Mouse (Mus musculus) kidney, postnatal 0 days (tissue): ENCODE data around the gene Prss46. TPM values are rescaled to one million over a fixed set of nuclear protein-coding genes. Genes with fewer than 3 reads are reported as not detected.

Source experiments
- ATAC-seq: fragments of 200-750 bp; cut with Nextera tagmentation; replicated peaks from 2 replicates; pipeline ENCODE4 v1.8.0; 2017; ENCODE audit warnings: low read depth, moderate number of reproducible peaks, moderate TSS enrichment, moderate library complexity; ENCODE audit not compliant: low FRiP score
- DNase-seq: peaks from one replicate; pipeline ENCODE4 v3.0.0-alpha.2; 2016; ENCODE audit warnings: low spot score
- H3K27ac ChIP-seq: fragments of 300-500 bp; sonication (generic); 2 replicates; pipeline ENCODE4 v1.5.1; 2014; ENCODE audit warnings: mild to moderate bottlenecking
- H3K27me3 ChIP-seq: fragments of 300-500 bp; sonication (generic); 2 replicates; pipeline ENCODE4 v1.6.1; 2014; ENCODE audit warnings: low read length, mixed read lengths; ENCODE audit not compliant: insufficient read depth
- H3K36me3 ChIP-seq: fragments of 300-500 bp; sonication (generic); 2 replicates; pipeline ENCODE4 v1.6.1; 2014; ENCODE audit warnings: low read length, mixed read lengths; ENCODE audit not compliant: insufficient read depth
- H3K4me1 ChIP-seq: fragments of 300-500 bp; sonication (generic); replicated peaks from 2 replicates; pipeline ENCODE4 v1.6.1; 2014; ENCODE audit warnings: antibody characterized with exemption, low read length, mixed read lengths; ENCODE audit not compliant: insufficient read depth
- H3K4me2 ChIP-seq: fragments of 300-500 bp; sonication (generic); 2 replicates; pipeline ENCODE4 v1.6.1; 2014; ENCODE audit warnings: mild to moderate bottlenecking, low read length, moderate library complexity, mixed read lengths
- H3K4me3 ChIP-seq: fragments of 300-500 bp; sonication (generic); replicated peaks from 2 replicates; pipeline ENCODE4 v1.5.1; 2014; ENCODE audit warnings: low read depth, low read length
- H3K9ac ChIP-seq: fragments of 300-500 bp; sonication (generic); 2 replicates; pipeline ENCODE4 v1.6.1; 2014; ENCODE audit warnings: low read depth, low read length
- H3K9me3 ChIP-seq: fragments of 300-500 bp; sonication (generic); replicated peaks from 2 replicates; pipeline ENCODE4 v1.6.1; 2016; ENCODE audit warnings: low read length, inconsistent platforms, mixed read lengths
- CTCF ChIP-seq: IDR thresholded peaks from 2 replicates; pipeline ENCODE4 v1.5.1; 2016; ENCODE audit warnings: antibody characterized with exemption, low read depth, mild to moderate bottlenecking, moderate library complexity
- WGBS: fragments of 180-500 bp; shearing (Covaris S2); extraction: QIAGEN DNeasy Blood & Tissue Kit; methylation state at CpG from one replicate; pipeline ENCODE4 v1.1.7; 2014; 5-methylcytosine and 5-hydroxymethylcytosine counted together
- polyA plus RNA-seq: library from polyadenylated mRNA; unstranded; fragments of >200 nt; fragmentation: Nextera tagmentation; extraction: Ambion mirVana; gene quantifications from 2 replicates; pipeline ENCODE4 v1.2.1, GENCODE M21; 2015

Prss46 gene
- polyA plus RNA-seq, 1 experiment from 2014 or later, result not detected

- Histone ChIP-seq H3K36me3 (no peaks in the 10 kb centered on the region), H3K4me3 (0 out of 2 replicates have a peak within 1 kb of the TSS, but pooled peaks have one; percentile 8), H3K27ac (no peak within 1 kb of the TSS), H3K27me3 (no peaks in the 10 kb centered on the region), H3K4me2 (peak within 1 kb of the TSS; percentile 46), H3K9me3 (no peaks in the 10 kb centered on the region), H3K9ac (no peak within 1 kb of the TSS), H3K4me1 (no peaks in the 10 kb centered on the region)
- 10% methylated on average over 47 of the region's 50 CpGs for WGBS
- 0 out of 2 replicates have a peak, but pooled peaks have one; percentile 25 for ATAC-seq
- DNase-seq, result no peak
- peak; percentile 64 for TF ChIP-seq CTCF
Measured at GRCm38 (mm10) chr9:110857781-110858472, 13.6 kb downstream of the Prss46 start, which contains the start of gene Prss50. Gene Prss50 (plus strand): TSS chr9:110857967.

DNA sequence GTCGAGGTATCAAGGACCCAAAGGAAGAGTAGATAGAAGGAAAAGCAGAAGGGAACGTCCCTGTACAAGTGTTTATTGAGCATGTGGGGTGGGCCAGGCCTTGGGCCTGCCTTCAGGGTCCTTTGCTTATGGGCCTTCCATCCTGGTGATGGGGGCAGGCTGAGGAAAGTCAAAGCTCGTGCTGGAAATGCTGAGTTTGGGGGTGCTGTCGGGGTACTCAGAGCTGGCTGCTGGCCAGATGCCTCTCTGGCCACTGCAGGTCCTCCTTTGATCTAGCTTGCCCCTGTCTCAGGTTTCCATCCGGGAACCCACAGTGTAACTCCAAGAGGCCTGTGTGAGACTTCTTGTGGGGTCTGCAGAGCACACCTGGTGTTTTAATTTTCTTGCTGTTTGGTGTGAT is 14.2 kb downstream of the Prss46 start:
- Histone ChIP-seq H3K4me3 (no peak overlapping the region), H3K4me1 (no peaks in the 10 kb centered on the region), H3K4me2 (no peak overlapping the region), H3K9ac (no peak overlapping the region), H3K27ac (no peak overlapping the region), H3K9me3 (no peaks in the 10 kb centered on the region), H3K27me3 (no peaks in the 10 kb centered on the region), H3K36me3 (no peaks in the 10 kb centered on the region)
- 37% methylated on average over 5 of the region's 5 CpGs for WGBS
- DNase-seq (no peak), ATAC-seq (no peak)
- no peak for TF ChIP-seq CTCF

DNA sequence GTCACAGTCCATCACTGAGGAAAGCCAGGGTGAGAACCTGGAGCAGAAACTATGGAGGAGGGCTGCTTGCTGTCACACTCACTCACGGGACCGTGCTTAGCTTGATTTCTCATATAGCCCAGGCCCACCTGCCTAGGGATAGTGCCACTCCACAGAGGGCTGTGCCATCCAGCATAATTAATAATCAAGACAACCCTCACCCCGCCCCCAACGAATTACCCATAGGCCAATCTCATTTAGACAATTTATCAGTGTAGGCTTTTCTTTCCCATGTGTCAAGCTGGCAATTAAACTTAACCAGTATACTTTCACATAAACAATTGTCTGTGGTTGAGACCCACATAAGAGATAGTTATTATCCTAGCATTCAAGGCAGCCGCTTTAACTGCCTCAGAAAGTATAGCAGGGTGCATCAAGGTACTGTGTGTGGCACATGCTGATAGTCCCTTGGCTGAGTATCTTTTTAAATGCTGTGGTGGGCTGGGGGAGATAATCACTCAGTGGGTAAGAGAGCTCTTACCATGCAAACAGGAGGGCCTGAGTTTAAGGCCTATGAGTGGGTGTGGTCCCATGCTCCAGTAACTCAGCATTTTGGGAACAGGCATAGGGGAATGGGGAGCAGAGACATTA is 14.8 kb downstream of the Prss46 start:
- 77% methylated on average over 5 of the region's 5 CpGs for WGBS
- no peaks in the 10 kb centered on the region for H3K9me3 ChIP-seq
- H3K4me3 ChIP-seq, result no peak overlapping the region
- H3K36me3 ChIP-seq, result no peaks in the 10 kb centered on the region
- no peak for TF ChIP-seq CTCF
- DNase-seq, result no peak
- H3K27me3 ChIP-seq, result no peaks in the 10 kb centered on the region
- ATAC-seq, result no peak
- H3K27ac ChIP-seq, result no peak overlapping the region
- no peak overlapping the region for H3K4me2 ChIP-seq
- H3K9ac ChIP-seq, result no peak overlapping the region
- H3K4me1 ChIP-seq, result no peaks in the 10 kb centered on the region

DNA sequence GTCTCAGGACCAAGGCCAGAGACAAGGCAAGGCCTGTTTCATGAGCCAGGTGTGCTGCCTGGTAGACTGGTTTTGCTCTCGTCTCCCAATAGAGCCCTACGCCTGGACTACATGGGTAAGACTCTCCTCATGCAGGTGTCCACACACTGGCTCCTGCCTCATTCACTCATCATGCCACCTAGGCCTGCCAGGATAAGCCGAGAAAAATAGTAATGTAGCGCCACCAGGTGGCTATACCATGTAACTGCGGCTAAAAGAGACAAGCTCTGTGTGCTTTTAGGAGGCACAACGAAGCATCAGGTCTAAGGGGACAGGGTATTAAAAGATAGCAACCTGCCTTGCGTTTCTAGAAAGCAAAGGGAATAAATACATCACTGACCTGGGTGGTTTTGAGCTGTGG is 26.7 kb downstream of the Prss46 start:
- Histone ChIP-seq H3K9ac (no peak overlapping the region), H3K27me3 (no peaks in the 10 kb centered on the region)
- 20% methylated on average over 7 of the region's 7 CpGs for WGBS

GRCm38 (mm10) chr9:110873681-110874659 is 29.7 kb downstream of the Prss46 start:
- Histone ChIP-seq H3K36me3 (no peaks in the 10 kb centered on the region), H3K27me3 (no peaks in the 10 kb centered on the region), H3K9me3 (no peaks in the 10 kb centered on the region), H3K4me2 (peak overlapping the region; percentile 51), H3K9ac (peak overlapping the region; percentile 44; the same call in 1 of the 2 replicates), H3K4me3 (peak overlapping the region; percentile 21), H3K27ac (no peak overlapping the region), H3K4me1 (0 out of 2 replicates have a peak, but pooled peaks cover 6% of the 10 kb centered on the region)
- DNase-seq (peak; percentile 68), ATAC-seq (peak; percentile 19; the same call in 1 of the 2 replicates)
- WGBS, result 9% methylated on average over 40 of the region's 40 CpGs
- TF ChIP-seq CTCF, result peak; percentile 29; the same call in 1 of the 2 replicates

More for the DNA sequence above, 26.7 kb downstream of the Prss46 start:
- Histone ChIP-seq H3K27ac (no peak overlapping the region), H3K36me3 (no peaks in the 10 kb centered on the region), H3K9me3 (no peaks in the 10 kb centered on the region), H3K4me3 (no peak overlapping the region), H3K4me1 (0 out of 2 replicates have a peak, but pooled peaks cover 6% of the 10 kb centered on the region), H3K4me2 (no peak overlapping the region)
- ATAC-seq, result no peak
- peak; percentile 81 for TF ChIP-seq CTCF
- DNase-seq, result peak; percentile 59
